Mouse (Mus musculus): ENCODE data around the gene Crybg1. TPM values are rescaled to one million over a fixed set of nuclear protein-coding genes. Genes with fewer than 3 reads are reported as not detected.
"Not testable (repeated sequence)": the region's sequence is repeated elsewhere in the genome, so short reads cannot be mapped to it uniquely, and the experiment has no call there.

The Crybg1 gene
- total RNA-seq, 4 experiments from 2014 or later = 3.3 to 4.0 (median 3.4) TPM

GRCm38 (mm10) chr10:43977353-43977752 lies 171.3 kb downstream of the Crybg1 start:
- peak; percentile 59 for DNase-seq (ENCODE audit: low spot score)

- DNase-seq (ENCODE audit: low spot score) = no peak
Measured at GRCm38 (mm10) chr10:43973244-43973643, 175.4 kb downstream of the Crybg1 start.

GRCm38 (mm10) chr10:43964943-43965342 lies 183.7 kb downstream of the Crybg1 start:
- no peak for DNase-seq (ENCODE audit: low spot score)

GRCm38 (mm10) chr10:43953942-43954341 lies 194.7 kb downstream of the Crybg1 start:
- DNase-seq (ENCODE audit: low spot score) = peak; percentile 35

GRCm38 (mm10) chr10:43945435-43945834 lies 203.2 kb downstream of the Crybg1 start:
- DNase-seq (ENCODE audit: low spot score) = no peak

GRCm38 (mm10) chr10:43943736-43944135 lies 204.9 kb downstream of the Crybg1 start:
- DNase-seq (ENCODE audit: low spot score) = no peak

GRCm38 (mm10) chr10:43939136-43939662 lies 209.5 kb downstream of the Crybg1 start:
- DNase-seq (ENCODE audit: low spot score) = no peak

- DNase-seq (ENCODE audit: low spot score) = no peak
Measured at GRCm38 (mm10) chr10:43928596-43928995, 220.1 kb downstream of the Crybg1 start.

- no peak for DNase-seq (ENCODE audit: low spot score)
Measured at GRCm38 (mm10) chr10:43927736-43928135, 220.9 kb downstream of the Crybg1 start.

- DNase-seq (ENCODE audit: low spot score) = not testable (repeated sequence)
Measured at GRCm38 (mm10) chr10:43925776-43926175, 222.9 kb downstream of the Crybg1 start.

GRCm38 (mm10) chr10:43923096-43923495 lies 225.6 kb downstream of the Crybg1 start:
- no peak for DNase-seq (ENCODE audit: low spot score)

- DNase-seq (ENCODE audit: low spot score) = peak; percentile 67
Measured at GRCm38 (mm10) chr10:43918696-43919608, 229.7 kb downstream of the Crybg1 start.

GRCm38 (mm10) chr10:43916737-43917136 lies 231.9 kb downstream of the Crybg1 start:
- DNase-seq (ENCODE audit: low spot score) = no peak

- DNase-seq (ENCODE audit: low spot score) = no peak
Measured at GRCm38 (mm10) chr10:43916181-43916580, 232.5 kb downstream of the Crybg1 start.

GRCm38 (mm10) chr10:43912236-43912635 lies 236.4 kb downstream of the Crybg1 start:
- no peak for DNase-seq (ENCODE audit: low spot score)

- DNase-seq (ENCODE audit: low spot score) = no peak
Measured at GRCm38 (mm10) chr10:43910873-43911142, 237.8 kb downstream of the Crybg1 start.

- DNase-seq (ENCODE audit: low spot score) = no peak
Measured at GRCm38 (mm10) chr10:43910032-43910872, 238.4 kb downstream of the Crybg1 start.

- no peak for DNase-seq (ENCODE audit: low spot score)
Measured at GRCm38 (mm10) chr10:43904569-43904968, 244.1 kb downstream of the Crybg1 start.

- peak; percentile 95 for DNase-seq (ENCODE audit: low spot score)
Measured at GRCm38 (mm10) chr10:43901578-43902194, 247.0 kb downstream of the Crybg1 start, which contains the start of the genes Qrsl1 and Rtn4ip1. TSS of gene Qrsl1 (minus strand) at chr10:43901745. TSS of gene Rtn4ip1 (plus strand) at chr10:43901807.

- no peak for DNase-seq (ENCODE audit: low spot score)
Measured at GRCm38 (mm10) chr10:43900883-43901570, 247.6 kb downstream of the Crybg1 start.

All from heart, adult 8-10 months (tissue).